Mouse (Mus musculus) hindbrain, embryonic 14.5 days (tissue): Measurements from ENCODE around the gene Nt5dc3. TPM values are rescaled to one million over a fixed set of nuclear protein-coding genes. Genes with fewer than 3 reads are reported as not detected.

Experiments
- ATAC-seq: fragments of 200-750 bp; cut with Nextera tagmentation; 2 replicates; pipeline ENCODE4 v1.8.0; 2017; ENCODE audit warnings: moderate number of reproducible peaks, mild to moderate bottlenecking, moderate TSS enrichment, moderate library complexity; ENCODE audit not compliant: low FRiP score
- DNase-seq: peaks from one replicate; pipeline ENCODE4 v3.0.0-alpha.2; 2015; ENCODE audit warnings: low spot score
- H3K27ac ChIP-seq: fragments of 300-500 bp; sonication (generic); 2 replicates; pipeline ENCODE4 v1.5.1; 2014; ENCODE audit warnings: mild to moderate bottlenecking, moderate library complexity
- H3K27me3 ChIP-seq: fragments of 300-500 bp; sonication (generic); 2 replicates; pipeline ENCODE4 v1.6.1; 2014; ENCODE audit warnings: mild to moderate bottlenecking, low read length, mixed read lengths; ENCODE audit not compliant: control insufficient read depth, insufficient read depth
- H3K36me3 ChIP-seq: fragments of 300-500 bp; sonication (generic); replicated peaks from 2 replicates; pipeline ENCODE4 v1.6.1; 2014; ENCODE audit not compliant: control insufficient read depth, insufficient read depth
- H3K4me1 ChIP-seq: fragments of 300-500 bp; sonication (generic); replicated peaks from 2 replicates; pipeline ENCODE4 v1.6.1; 2014; ENCODE audit warnings: antibody characterized with exemption, low read length, mixed read lengths; ENCODE audit not compliant: control insufficient read depth, insufficient read depth
- H3K4me2 ChIP-seq: fragments of 300-500 bp; sonication (generic); replicated peaks from 2 replicates; pipeline ENCODE4 v1.6.1; 2014; ENCODE audit warnings: mild to moderate bottlenecking, moderate library complexity
- H3K4me3 ChIP-seq: fragments of 300-500 bp; sonication (generic); replicated peaks from 2 replicates; pipeline ENCODE4 v1.5.1; 2014; ENCODE audit warnings: mild to moderate bottlenecking, low read length
- H3K9ac ChIP-seq: fragments of 300-500 bp; sonication (generic); 2 replicates; pipeline ENCODE4 v1.6.1; 2014
- H3K9me3 ChIP-seq: fragments of 300-500 bp; sonication (generic); 2 replicates; pipeline ENCODE4 v1.6.1; 2016; ENCODE audit warnings: low read length; ENCODE audit not compliant: control insufficient read depth
- WGBS: fragments of 180-500 bp; shearing (Covaris S2); extraction: QIAGEN DNeasy Blood & Tissue Kit; methylation state at CpG from one replicate; pipeline ENCODE4 v1.1.7; 2014; 5-methylcytosine and 5-hydroxymethylcytosine counted together
- polyA plus RNA-seq: library from polyadenylated mRNA; unstranded; fragments of >200 nt; fragmentation: Nextera tagmentation; extraction: Ambion mirVana; gene quantifications from 2 replicates; pipeline ENCODE4 v1.2.1, GENCODE M21; 2014

Gene Nt5dc3
- 17.3 and 19.3 TPM in 2 replicates for polyA plus RNA-seq

GRCm38 (mm10) chr10:86778398-86779116, at the start of gene Nt5dc3:
Gene Nt5dc3 (plus strand): TSS chr10:86779005.
- Histone ChIP-seq H3K27me3 (peaks cover 3% of the 10 kb centered on the region; the same call in 1 of the 2 replicates), H3K36me3 (no peaks in the 10 kb centered on the region), H3K9ac (peak within 1 kb of the TSS; percentile 67), H3K27ac (peak within 1 kb of the TSS; percentile 75), H3K9me3 (no peaks in the 10 kb centered on the region), H3K4me1 (peaks cover 15% of the 10 kb centered on the region), H3K4me2 (peak within 1 kb of the TSS; percentile 83), H3K4me3 (peak within 1 kb of the TSS; percentile 69)
- peak; percentile 90 for DNase-seq
- ATAC-seq, result peak; percentile 96
- WGBS, result under 1% methylated on average over 43 of the region's 44 CpGs

GRCm38 (mm10) chr10:86730823-86731499, 47.8 kb upstream of the Nt5dc3 start:
- H3K9me3 ChIP-seq, result no peaks in the 10 kb centered on the region
- H3K4me1 ChIP-seq, result peaks cover 11% of the 10 kb centered on the region; the same call in 1 of the 2 replicates
- H3K4me3 ChIP-seq, result peak overlapping the region; percentile 37
- peak; percentile 86 for DNase-seq
- H3K27ac ChIP-seq, result no peak overlapping the region
- ATAC-seq, result no peak
- H3K9ac ChIP-seq, result peak overlapping the region; percentile 49
- H3K36me3 ChIP-seq, result no peaks in the 10 kb centered on the region
- no peaks in the 10 kb centered on the region for H3K27me3 ChIP-seq
- peak overlapping the region; percentile 64 for H3K4me2 ChIP-seq
- WGBS, result 9% methylated on average over 22 of the region's 22 CpGs

- H3K27me3 ChIP-seq, result no peaks in the 10 kb centered on the region
- H3K36me3 ChIP-seq, result no peaks in the 10 kb centered on the region
- WGBS, result 67% methylated on average over 2 of the region's 2 CpGs
- H3K27ac ChIP-seq, result no peak overlapping the region
- H3K9me3 ChIP-seq, result no peaks in the 10 kb centered on the region
- ATAC-seq, result no peak
- H3K4me2 ChIP-seq, result peak overlapping the region; percentile 64; the same call in 1 of the 2 replicates
- peaks cover 11% of the 10 kb centered on the region; the same call in 1 of the 2 replicates for H3K4me1 ChIP-seq
- no peak overlapping the region for H3K4me3 ChIP-seq
- no peak overlapping the region for H3K9ac ChIP-seq
- no peak for DNase-seq
These were observed 47.3 kb upstream of the Nt5dc3 start for GRCm38 (mm10) chr10:86731500-86731863.

- no peaks in the 10 kb centered on the region for H3K27me3 ChIP-seq
- ATAC-seq (no peak), DNase-seq (no peak)
- no peak overlapping the region for H3K4me2 ChIP-seq
- H3K4me3 ChIP-seq, result no peak overlapping the region
- H3K4me1 ChIP-seq, result no peaks in the 10 kb centered on the region
- no peaks in the 10 kb centered on the region for H3K9me3 ChIP-seq
- no peaks in the 10 kb centered on the region for H3K36me3 ChIP-seq
- H3K27ac ChIP-seq, result no peak overlapping the region
- no peak overlapping the region for H3K9ac ChIP-seq
- 93% methylated on average over 4 of the region's 4 CpGs for WGBS
These were observed 43.8 kb upstream of the Nt5dc3 start for GRCm38 (mm10) chr10:86735036-86735435.

GRCm38 (mm10) chr10:86742918-86743317, 35.9 kb upstream of the Nt5dc3 start:
- no peak overlapping the region for H3K4me3 ChIP-seq
- H3K36me3 ChIP-seq, result no peaks in the 10 kb centered on the region
- H3K9me3 ChIP-seq, result no peaks in the 10 kb centered on the region
- no peak overlapping the region for H3K9ac ChIP-seq
- H3K4me2 ChIP-seq, result no peak overlapping the region
- no peak overlapping the region for H3K27ac ChIP-seq
- no peak for DNase-seq
- no peaks in the 10 kb centered on the region for H3K4me1 ChIP-seq
- no peaks in the 10 kb centered on the region for H3K27me3 ChIP-seq
- WGBS, result 85% methylated on average over 2 of the region's 2 CpGs
- ATAC-seq, result no peak

GRCm38 (mm10) chr10:86744306-86744705, 34.5 kb upstream of the Nt5dc3 start:
- 94% methylated on average over 7 of the region's 7 CpGs for WGBS

DNA sequence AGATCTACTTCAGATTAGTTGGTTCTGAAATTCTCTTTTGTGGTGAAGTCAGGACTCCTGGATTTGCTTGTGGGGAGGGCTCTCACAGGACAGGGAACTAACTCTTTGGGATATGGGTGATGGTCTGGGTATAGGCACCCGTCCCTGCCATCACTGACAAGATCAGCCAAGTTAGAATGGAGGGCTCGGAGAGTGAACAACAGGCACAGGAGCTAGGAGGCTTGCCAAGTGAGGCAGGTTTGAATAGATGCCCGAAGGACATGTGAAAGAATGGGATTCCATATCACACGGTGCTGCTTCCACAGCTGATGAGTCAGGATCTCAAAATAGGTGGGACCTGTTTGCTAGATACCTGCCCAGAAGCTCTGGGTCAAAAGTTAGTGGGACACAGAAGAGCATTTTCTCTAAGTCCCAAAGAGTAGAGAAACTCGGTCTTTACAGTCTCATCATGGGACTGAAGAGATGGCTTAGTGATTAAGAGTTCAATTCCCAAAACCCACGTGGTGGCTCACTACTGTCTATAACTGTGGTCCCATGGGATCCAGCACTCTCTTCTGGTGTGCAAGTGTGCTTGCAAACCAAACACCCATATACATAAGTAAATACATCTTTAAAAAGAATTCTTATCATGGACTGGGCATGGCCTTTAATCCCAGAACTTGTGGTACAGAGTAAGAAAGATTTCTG, 22.8 kb upstream of the Nt5dc3 start:
- no peak overlapping the region for H3K9ac ChIP-seq
- 82% methylated on average over 6 of the region's 6 CpGs for WGBS
- ATAC-seq (no peak), DNase-seq (no peak)
- H3K27me3 ChIP-seq, result no peaks in the 10 kb centered on the region
- no peak overlapping the region for H3K4me3 ChIP-seq
- H3K4me2 ChIP-seq, result no peak overlapping the region
- H3K4me1 ChIP-seq, result no peaks in the 10 kb centered on the region
- no peak overlapping the region for H3K27ac ChIP-seq
- H3K9me3 ChIP-seq, result no peaks in the 10 kb centered on the region
- H3K36me3 ChIP-seq, result no peaks in the 10 kb centered on the region

More at GRCm38 (mm10) chr10:86744306-86744705, 34.5 kb upstream of the Nt5dc3 start:
- Histone ChIP-seq H3K4me3 (no peak overlapping the region), H3K9me3 (no peaks in the 10 kb centered on the region), H3K4me2 (no peak overlapping the region), H3K27ac (no peak overlapping the region), H3K27me3 (no peaks in the 10 kb centered on the region), H3K36me3 (no peaks in the 10 kb centered on the region), H3K9ac (no peak overlapping the region), H3K4me1 (no peaks in the 10 kb centered on the region)
- ATAC-seq, result no peak
- no peak for DNase-seq

DNA sequence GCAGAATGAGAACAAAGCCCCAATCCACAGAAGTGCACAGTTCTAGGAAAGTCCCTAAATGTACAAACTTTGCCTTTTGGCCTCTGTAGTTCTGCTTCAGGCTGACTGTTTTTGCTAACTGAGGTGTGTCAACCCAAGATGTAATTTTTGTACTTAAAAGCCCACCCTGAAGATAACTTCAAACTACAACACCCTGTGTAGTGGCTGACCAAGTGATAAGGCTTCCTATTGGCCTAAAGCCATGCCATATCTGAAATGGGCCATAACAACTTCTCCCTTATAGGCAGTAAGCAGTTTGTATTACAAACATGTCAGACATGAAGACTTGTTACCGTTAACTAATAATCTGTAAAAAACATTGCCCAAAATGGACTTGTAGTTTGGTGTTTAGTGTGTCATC, 21.1 kb upstream of the Nt5dc3 start:
- DNase-seq, result no peak
- ATAC-seq, result no peak
- H3K4me2 ChIP-seq, result no peak overlapping the region

GRCm38 (mm10) chr10:86758211-86758610, 20.6 kb upstream of the Nt5dc3 start:
- Histone ChIP-seq H3K9me3 (no peaks in the 10 kb centered on the region), H3K36me3 (no peaks in the 10 kb centered on the region), H3K27ac (no peak overlapping the region), H3K4me3 (no peak overlapping the region), H3K4me1 (no peaks in the 10 kb centered on the region), H3K9ac (no peak overlapping the region), H3K27me3 (no peaks in the 10 kb centered on the region), H3K4me2 (no peak overlapping the region)
- 92% methylated on average over 6 of the region's 6 CpGs for WGBS
- DNase-seq, result no peak
- no peak for ATAC-seq

More for the DNA sequence above, 21.1 kb upstream of the Nt5dc3 start:
- H3K36me3 ChIP-seq, result no peaks in the 10 kb centered on the region
- H3K4me1 ChIP-seq, result no peaks in the 10 kb centered on the region
- H3K9me3 ChIP-seq, result no peaks in the 10 kb centered on the region
- 96% methylated on average over 1 of the region's 1 CpGs for whole genome bisulfite sequencing
- H3K4me3 ChIP-seq, result no peak overlapping the region
- no peak overlapping the region for H3K9ac ChIP-seq
- H3K27me3 ChIP-seq, result no peaks in the 10 kb centered on the region
- H3K27ac ChIP-seq, result no peak overlapping the region
